Mouse (Mus musculus) ES-E14 (cell line): ENCODE measurements around the gene Ankrd13a.

Source experiments
- CHD2 ChIP-seq: IDR thresholded peaks from 2 replicates; pipeline ENCODE4 v1.6.1; 2014; ENCODE audit warnings: mild to moderate bottlenecking, low read depth, low read length, inconsistent platforms
- HCFC1 ChIP-seq: IDR thresholded peaks from 2 replicates; pipeline ENCODE4 v1.6.1; 2012; ENCODE audit warnings: low read length, inconsistent platforms, borderline replicate concordance; ENCODE audit not compliant: insufficient read depth
- MAFK ChIP-seq: IDR thresholded peaks from 2 replicates; pipeline ENCODE4 v1.6.1; 2014; ENCODE audit warnings: mild to moderate bottlenecking, low read depth, low read length, inconsistent platforms; ENCODE audit not compliant: insufficient read depth
- ZC3H11A ChIP-seq: IDR thresholded peaks from 2 replicates; pipeline ENCODE4 v1.6.1; 2012; ENCODE audit warnings: low read depth, mild to moderate bottlenecking, inconsistent platforms, low read length, borderline replicate concordance
- ZNF384 ChIP-seq: IDR thresholded peaks from 2 replicates; pipeline ENCODE4 v1.6.1; 2012; ENCODE audit warnings: low read depth, low read length, inconsistent platforms

DNA sequence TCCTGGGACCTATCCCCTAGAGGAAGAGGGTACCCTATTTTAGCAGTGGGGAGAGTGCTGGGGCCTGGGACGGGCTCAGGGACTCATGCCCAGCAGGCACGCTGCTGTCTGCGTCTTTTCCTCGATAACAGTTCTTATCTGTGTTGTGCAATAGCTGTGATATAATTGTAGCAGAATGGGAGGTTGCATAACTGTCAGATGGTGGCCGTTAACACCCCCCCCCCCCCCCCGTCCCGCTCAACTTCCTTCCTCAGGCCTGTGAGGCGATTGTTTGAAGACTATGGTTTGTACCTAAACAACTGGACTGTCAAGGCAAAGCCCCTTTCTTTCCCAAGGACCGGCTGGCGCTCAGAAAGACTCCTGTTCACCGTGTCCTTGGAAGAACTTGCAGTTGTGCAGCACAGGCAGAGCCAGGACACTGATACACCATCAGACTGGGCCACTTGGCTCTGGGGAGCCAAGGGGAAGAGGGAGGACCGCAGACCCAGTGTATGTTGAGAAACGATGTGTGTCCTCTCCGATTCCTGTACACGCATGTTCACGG is 10.2 kb downstream of the Ankrd13a start:
- TF ChIP-seq MAFK (no peak), ZNF384 (no peak), ZC3H11A (no peak), CHD2 (no peak), HCFC1 (no peak)
